Mouse (Mus musculus): ENCODE results near the gene Ackr3. TPM values are rescaled to one million over a fixed set of nuclear protein-coding genes. Genes with fewer than 3 reads are reported as not detected.

The Ackr3 gene
- 84.8 and 119 TPM in 2 replicates for polyA plus RNA-seq (2012; rRNA removed)

- peak; percentile 45; the same call in 1 of the 2 replicates for TF ChIP-seq CTCF (IDR thresholded peaks at IDR 0.05; ENCODE audit: extremely low read depth, insufficient read depth, insufficient read length, insufficient replicate concordance)
- peak; percentile 42; the same call in 1 of the 2 replicates for TF ChIP-seq POLR2A (IDR thresholded peaks at IDR 0.05; ENCODE audit: low read depth, low read length)
- Histone ChIP-seq H3K36me3 (ENCODE audit: control insufficient read depth, insufficient read depth, low read length) (no peaks in the 10 kb centered on the region), H3K4me3 (ENCODE audit: extremely low read depth, insufficient read depth, insufficient read length) (peak within 1 kb of the TSS; percentile 43), H3K27me3 (ENCODE audit: control insufficient read depth, insufficient read depth, low read length) (no peaks in the 10 kb centered on the region), H3K27ac (ENCODE audit: insufficient read depth, low read length) (peak within 1 kb of the TSS; percentile 8; the same call in 1 of the 2 replicates), H3K4me1 (ENCODE audit: control insufficient read depth, insufficient read depth, insufficient read length) (no peaks in the 10 kb centered on the region)
- DNase-seq (ENCODE audit: low read depth in 1 of 2, low spot score in 2 of 2) = peak; percentile 33 to 62
- WGBS = 2% methylated on average over 19 of the region's 19 CpGs
Measured at GRCm38 (mm10) chr1:90203783-90204690, at the start of gene Ackr3. Gene Ackr3 (plus strand): TSS chr1:90203980.

GRCm38 (mm10) chr1:90156589-90156988, 47.2 kb upstream of the Ackr3 start:
- WGBS = 77% methylated on average over 7 of the region's 7 CpGs
- TF ChIP-seq POLR2A (IDR thresholded peaks at IDR 0.05; ENCODE audit: low read depth, low read length) = no peak
- TF ChIP-seq CTCF (IDR thresholded peaks at IDR 0.05; ENCODE audit: extremely low read depth, insufficient read depth, insufficient read length, insufficient replicate concordance) = no peak

GRCm38 (mm10) chr1:90159927-90160326, 43.9 kb upstream of the Ackr3 start:
- H3K27ac ChIP-seq (ENCODE audit: insufficient read depth, low read length) = no peak overlapping the region
- TF ChIP-seq CTCF (IDR thresholded peaks at IDR 0.05; ENCODE audit: extremely low read depth, insufficient read depth, insufficient read length, insufficient replicate concordance) (no peak), POLR2A (IDR thresholded peaks at IDR 0.05; ENCODE audit: low read depth, low read length) (no peak)
- no peaks in the 10 kb centered on the region for H3K36me3 ChIP-seq (ENCODE audit: control insufficient read depth, insufficient read depth, low read length)
- DNase-seq (ENCODE audit: low read depth in 1 of 2, low spot score in 2 of 2) = no peak
- 0 out of 2 replicates have a peak, but pooled peaks cover 3% of the 10 kb centered on the region for H3K4me1 ChIP-seq (ENCODE audit: control insufficient read depth, insufficient read depth, insufficient read length)
- no peaks in the 10 kb centered on the region for H3K27me3 ChIP-seq (ENCODE audit: control insufficient read depth, insufficient read depth, low read length)
- 51% methylated on average over 13 of the region's 13 CpGs for WGBS
- no peak overlapping the region for H3K4me3 ChIP-seq (ENCODE audit: extremely low read depth, insufficient read depth, insufficient read length)

More at GRCm38 (mm10) chr1:90156589-90156988, 47.2 kb upstream of the Ackr3 start:
- Histone ChIP-seq H3K36me3 (ENCODE audit: control insufficient read depth, insufficient read depth, low read length) (no peaks in the 10 kb centered on the region), H3K4me3 (ENCODE audit: extremely low read depth, insufficient read depth, insufficient read length) (no peak overlapping the region), H3K4me1 (ENCODE audit: control insufficient read depth, insufficient read depth, insufficient read length) (peaks cover 7% of the 10 kb centered on the region; the same call in 1 of the 2 replicates), H3K27ac (ENCODE audit: insufficient read depth, low read length) (no peak overlapping the region), H3K27me3 (ENCODE audit: control insufficient read depth, insufficient read depth, low read length) (no peaks in the 10 kb centered on the region)
- no peak for DNase-seq (ENCODE audit: low read depth in 1 of 2, low spot score in 2 of 2)

GRCm38 (mm10) chr1:90161623-90162022, 42.2 kb upstream of the Ackr3 start:
- Histone ChIP-seq H3K36me3 (ENCODE audit: control insufficient read depth, insufficient read depth, low read length) (no peaks in the 10 kb centered on the region), H3K27ac (ENCODE audit: insufficient read depth, low read length) (no peak overlapping the region), H3K27me3 (ENCODE audit: control insufficient read depth, insufficient read depth, low read length) (no peaks in the 10 kb centered on the region), H3K4me3 (ENCODE audit: extremely low read depth, insufficient read depth, insufficient read length) (no peak overlapping the region), H3K4me1 (ENCODE audit: control insufficient read depth, insufficient read depth, insufficient read length) (0 out of 2 replicates have a peak, but pooled peaks cover 3% of the 10 kb centered on the region)
- TF ChIP-seq POLR2A (IDR thresholded peaks at IDR 0.05; ENCODE audit: low read depth, low read length) (no peak), CTCF (IDR thresholded peaks at IDR 0.05; ENCODE audit: extremely low read depth, insufficient read depth, insufficient read length, insufficient replicate concordance) (no peak)
- DNase-seq (ENCODE audit: low read depth in 1 of 2, low spot score in 2 of 2) = no peak
- WGBS = 65% methylated on average over 6 of the region's 6 CpGs

GRCm38 (mm10) chr1:90162379-90162857, 41.4 kb upstream of the Ackr3 start:
- H3K27ac ChIP-seq (ENCODE audit: insufficient read depth, low read length) = no peak overlapping the region
- WGBS = 57% methylated on average over 13 of the region's 13 CpGs
- 0 out of 2 replicates have a peak, but pooled peaks cover 3% of the 10 kb centered on the region for H3K4me1 ChIP-seq (ENCODE audit: control insufficient read depth, insufficient read depth, insufficient read length)
- H3K4me3 ChIP-seq (ENCODE audit: extremely low read depth, insufficient read depth, insufficient read length) = no peak overlapping the region
- DNase-seq (ENCODE audit: low read depth in 1 of 2, low spot score in 2 of 2) = no peak
- H3K36me3 ChIP-seq (ENCODE audit: control insufficient read depth, insufficient read depth, low read length) = no peaks in the 10 kb centered on the region
- H3K27me3 ChIP-seq (ENCODE audit: control insufficient read depth, insufficient read depth, low read length) = no peaks in the 10 kb centered on the region
- TF ChIP-seq POLR2A (IDR thresholded peaks at IDR 0.05; ENCODE audit: low read depth, low read length) (no peak), CTCF (IDR thresholded peaks at IDR 0.05; ENCODE audit: extremely low read depth, insufficient read depth, insufficient read length, insufficient replicate concordance) (no peak)

- Histone ChIP-seq H3K4me3 (ENCODE audit: extremely low read depth, insufficient read depth, insufficient read length) (no peak overlapping the region), H3K36me3 (ENCODE audit: control insufficient read depth, insufficient read depth, low read length) (no peaks in the 10 kb centered on the region), H3K27ac (ENCODE audit: insufficient read depth, low read length) (no peak overlapping the region), H3K27me3 (ENCODE audit: control insufficient read depth, insufficient read depth, low read length) (no peaks in the 10 kb centered on the region), H3K4me1 (ENCODE audit: control insufficient read depth, insufficient read depth, insufficient read length) (0 out of 2 replicates have a peak, but pooled peaks cover 3% of the 10 kb centered on the region)
- WGBS = 55% methylated on average over 7 of the region's 7 CpGs
- DNase-seq (ENCODE audit: low read depth in 1 of 2, low spot score in 2 of 2) = no peak
- TF ChIP-seq CTCF (IDR thresholded peaks at IDR 0.05; ENCODE audit: extremely low read depth, insufficient read depth, insufficient read length, insufficient replicate concordance) (no peak), POLR2A (IDR thresholded peaks at IDR 0.05; ENCODE audit: low read depth, low read length) (no peak)
Measured at GRCm38 (mm10) chr1:90163161-90163560, 40.6 kb upstream of the Ackr3 start.
